Mouse (Mus musculus) adrenal gland, postnatal 10 days (tissue): ENCODE data around the gene Peg12. TPM values are rescaled to one million over a fixed set of nuclear protein-coding genes. Genes with fewer than 3 reads are reported as not detected.

Experiments
- DNase-seq: peaks from one replicate; pipeline ENCODE4 v3.0.0; 2021; ENCODE audit warnings: mixed read lengths
- long read RNA-seq, 2 experiments: library from polyadenylated mRNA; stranded (forward); transcript quantifications; one replicate each; pipeline ENCODE4 v2.0.0; 2021
- total RNA-seq, 2 experiments: library from RNA; stranded (reverse); gene quantifications; 2 replicates each; pipeline ENCODE4 v1.2.3; 2021

Gene Peg12
- total RNA-seq: 1 to 10 TPM; 3.6 to 4.8 TPM
- long read RNA-seq, experiment 1, partial matches to known transcripts: 0 of 4 reads
- long read RNA-seq, experiment 1, other reads (novel, unspliced or antisense): 0 of 4 reads
- long read RNA-seq, experiment 2, partial matches to known transcripts: 0 of 1 reads
- long read RNA-seq, experiment 2, other reads (novel, unspliced or antisense): 0 of 1 reads

DNA sequence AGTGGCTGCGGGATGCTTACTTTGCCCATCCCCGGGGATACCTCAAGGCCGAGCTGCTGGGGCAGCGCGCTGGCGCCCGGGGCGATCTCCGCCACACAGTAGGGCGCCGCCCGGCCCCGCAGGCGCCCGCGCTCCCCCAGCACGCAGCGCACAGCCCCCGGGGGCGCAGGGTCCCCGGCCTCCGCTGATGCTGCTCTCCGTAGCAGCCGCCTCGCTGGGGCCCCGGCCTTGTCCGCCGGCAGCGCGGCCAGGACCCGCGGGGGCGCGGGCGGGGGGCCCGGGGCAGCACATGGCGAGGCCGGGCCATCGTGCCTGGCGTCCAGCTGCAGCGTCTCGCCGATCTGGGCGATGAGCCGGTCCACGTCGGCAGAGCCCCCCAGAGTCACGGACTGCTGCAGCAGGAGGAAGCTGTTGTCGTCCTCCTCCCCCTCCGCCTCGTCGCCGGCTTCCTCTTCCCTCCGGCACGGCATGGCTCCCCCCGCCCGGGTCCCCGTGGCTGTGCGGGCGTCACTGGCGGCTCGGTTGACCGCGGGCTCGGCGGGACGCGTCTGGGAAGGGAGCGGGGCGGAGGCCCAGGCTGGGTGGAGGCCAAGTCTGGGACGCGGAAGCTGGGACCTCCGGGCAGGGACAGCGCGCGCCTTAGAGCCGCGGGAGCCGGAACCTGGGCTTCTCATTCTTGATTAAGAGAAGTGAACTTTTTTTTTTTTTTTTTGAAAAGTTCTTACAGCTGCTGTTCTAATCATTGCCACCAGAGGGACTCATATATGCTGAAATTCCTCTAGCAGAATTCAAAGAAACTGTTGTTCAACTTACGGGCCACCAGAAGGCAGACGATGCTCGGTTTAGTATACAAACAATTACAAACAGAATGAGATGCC is at the start of gene Peg12:
TSS of gene Peg12 (minus strand) at position 633 of the 878 bp plus-strand sequence.
- DNase-seq: peak; percentile 59

DNA sequence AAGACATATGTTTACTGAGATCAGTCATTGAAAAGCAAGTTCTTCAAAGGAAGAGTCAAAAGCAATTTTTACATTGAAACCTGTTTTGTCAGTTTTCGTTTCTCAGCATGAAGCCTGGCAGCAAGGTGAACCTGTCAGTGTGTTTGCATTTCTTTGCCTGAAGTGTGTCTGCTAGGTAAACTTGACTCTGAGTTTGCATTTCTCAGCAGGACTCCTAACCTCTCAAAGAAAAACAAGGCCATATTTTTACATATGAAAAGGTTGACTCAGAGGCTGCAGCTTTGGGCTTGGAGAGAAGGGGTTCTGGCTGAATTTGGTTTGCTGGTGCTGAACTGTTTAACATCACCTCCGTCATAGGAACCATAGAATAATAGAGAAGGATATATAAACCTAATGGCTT is 21.8 kb upstream of the Peg12 start:
- no peak for DNase-seq

DNA sequence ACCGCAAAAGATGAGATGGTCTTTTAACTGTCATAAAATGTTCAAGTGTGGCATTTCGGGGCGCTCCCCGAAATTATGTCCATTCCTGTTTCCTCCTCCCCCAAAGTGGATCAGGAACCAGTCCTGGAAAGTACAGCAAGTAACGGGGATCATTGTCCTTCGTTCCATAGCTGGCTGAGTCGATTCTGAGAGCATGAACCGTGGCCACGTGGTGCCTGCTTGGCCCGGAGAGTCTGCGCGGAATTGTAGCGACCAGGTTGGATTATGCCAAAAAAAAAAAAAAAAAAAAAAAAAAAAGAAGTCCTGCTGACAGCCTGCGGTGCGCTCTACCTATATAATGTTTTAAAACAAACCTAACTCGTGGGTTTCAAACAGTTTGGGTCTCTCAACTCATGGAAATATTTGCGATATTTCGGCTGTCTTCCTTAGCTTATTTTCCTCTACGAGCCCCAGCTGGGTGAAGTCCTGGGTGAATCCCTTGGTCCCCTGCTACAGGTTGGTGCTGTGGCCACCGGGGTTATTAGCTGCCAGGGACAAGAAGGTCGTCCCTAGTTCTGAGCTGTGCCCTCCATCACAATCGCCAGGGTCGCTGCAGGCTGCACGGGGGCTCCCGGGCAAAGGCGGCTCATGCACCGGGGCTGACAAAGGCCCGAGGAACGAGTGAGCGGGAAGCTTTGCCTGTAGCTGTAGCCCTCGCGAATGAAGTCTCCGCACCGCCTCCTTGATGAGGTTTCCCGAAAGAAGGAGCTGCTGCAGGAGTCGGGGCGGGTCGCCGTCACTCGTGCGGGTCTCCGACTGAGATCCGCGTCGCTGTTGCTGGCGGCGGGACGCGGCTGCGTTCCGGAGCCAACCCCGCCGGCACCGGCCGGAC is 1.1 kb downstream of the Peg12 start:
- peak; percentile 22 for DNase-seq

DNA sequence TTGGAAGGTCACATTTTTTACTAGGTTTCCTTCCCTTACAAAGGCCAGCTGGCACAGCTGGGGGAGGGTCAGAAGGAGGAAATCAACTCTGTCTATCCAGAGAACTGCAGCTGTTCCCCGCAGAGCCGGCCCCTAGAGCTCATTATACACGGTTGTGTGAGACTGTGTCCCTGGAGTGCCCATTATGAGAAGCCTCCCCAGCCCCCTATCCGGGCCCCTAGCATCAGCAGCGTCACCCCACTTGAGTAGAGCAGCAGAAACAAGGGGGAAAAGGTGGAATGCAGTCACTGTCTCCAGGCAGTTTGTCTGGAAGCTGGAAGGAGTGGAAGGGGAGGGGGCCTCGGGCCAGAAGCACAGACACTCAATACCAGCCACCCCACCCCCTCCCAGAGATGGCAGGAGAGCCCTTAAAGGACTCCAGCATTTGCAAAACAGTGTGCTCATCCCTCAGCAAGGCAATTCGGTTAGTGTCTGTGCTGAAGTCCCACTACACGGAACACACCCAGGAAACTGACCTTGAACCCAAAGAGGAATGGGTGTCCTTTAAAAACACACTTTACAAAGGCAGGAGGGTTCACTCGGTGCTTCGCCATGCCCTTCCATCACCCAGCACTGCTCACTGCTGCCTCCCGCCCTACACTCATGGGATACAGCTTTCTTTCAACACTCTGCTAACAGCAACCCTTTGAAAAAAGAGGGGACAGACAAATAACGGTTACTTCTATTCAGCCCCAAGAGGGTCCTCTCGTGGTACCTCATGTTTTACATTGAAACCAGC is 1.9 kb downstream of the Peg12 start:
- DNase-seq: peak; percentile 3

DNA sequence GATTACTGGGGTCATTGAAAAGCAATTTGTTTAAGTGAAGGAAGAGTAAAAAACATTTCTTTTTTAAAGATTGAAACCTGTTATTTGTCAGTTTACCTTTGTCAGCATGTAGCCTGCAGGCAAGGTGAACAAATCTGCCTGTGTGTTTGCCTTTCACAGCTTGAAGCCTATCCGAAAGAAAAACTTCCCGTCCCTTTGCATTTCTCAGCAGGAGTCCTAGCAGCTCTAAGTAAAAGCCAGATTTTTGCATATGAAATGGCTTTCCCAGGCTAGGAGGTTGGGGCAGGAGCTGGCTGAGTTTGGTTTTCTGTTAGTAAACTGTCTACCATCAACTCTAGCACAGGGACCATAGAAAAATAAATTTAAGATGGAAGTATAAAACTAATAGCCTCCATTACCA is 12.0 kb downstream of the Peg12 start:
- no peak for DNase-seq

DNA sequence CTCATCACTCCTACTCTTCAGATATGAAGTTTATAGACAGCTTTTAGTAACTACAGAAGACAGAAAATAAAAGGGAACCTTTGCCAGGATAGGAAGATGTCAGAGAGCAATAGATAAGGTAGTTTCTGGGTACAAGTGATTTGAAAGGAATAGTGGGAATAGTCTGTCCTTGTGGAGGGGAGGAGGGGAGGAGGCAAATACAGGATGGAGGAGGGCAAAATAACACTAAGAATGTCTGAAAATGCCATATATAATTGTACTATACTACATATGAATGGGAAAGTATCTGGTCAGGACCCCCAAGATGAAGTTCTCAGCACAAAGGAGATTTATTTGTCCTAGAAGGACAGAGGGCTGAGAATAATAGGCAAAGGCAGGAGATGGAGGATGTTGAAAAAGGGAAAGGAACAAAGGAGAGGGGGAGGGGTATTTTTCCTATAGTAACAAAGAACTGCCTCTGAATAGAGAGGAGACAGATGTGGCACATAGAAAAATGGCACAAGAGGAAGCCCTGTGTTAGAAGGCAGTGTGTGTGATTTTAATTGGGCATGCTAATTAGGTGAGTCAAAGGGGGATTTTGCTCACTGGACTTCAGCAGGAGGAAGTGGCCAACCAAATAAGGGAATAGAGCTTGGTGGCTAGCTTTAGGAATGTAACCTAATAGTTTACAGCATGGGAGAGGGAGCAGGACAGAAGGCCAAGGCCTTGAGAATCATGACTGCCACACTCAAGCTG is 18.7 kb downstream of the Peg12 start:
- DNase-seq: no peak

DNA sequence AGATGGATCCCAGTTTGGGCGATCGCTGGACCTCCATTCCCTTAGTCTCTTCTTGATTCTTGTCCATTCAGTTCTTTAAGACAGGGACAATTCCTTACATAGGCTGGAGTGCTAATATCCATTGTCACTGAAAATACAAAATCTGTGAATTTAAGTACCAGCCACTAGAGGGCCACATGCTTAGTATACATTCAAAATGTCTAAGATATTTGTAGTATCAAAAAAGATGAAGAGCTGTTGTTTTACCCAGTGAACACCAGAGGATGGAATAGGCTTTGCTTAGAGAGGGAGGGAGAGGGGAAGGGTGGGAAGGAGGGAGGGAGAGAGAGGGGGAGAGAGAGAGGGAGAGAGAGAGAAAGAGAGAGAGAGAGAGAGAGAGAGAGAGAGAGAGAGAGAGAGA is 27.9 kb downstream of the Peg12 start:
- no peak for DNase-seq

DNA sequence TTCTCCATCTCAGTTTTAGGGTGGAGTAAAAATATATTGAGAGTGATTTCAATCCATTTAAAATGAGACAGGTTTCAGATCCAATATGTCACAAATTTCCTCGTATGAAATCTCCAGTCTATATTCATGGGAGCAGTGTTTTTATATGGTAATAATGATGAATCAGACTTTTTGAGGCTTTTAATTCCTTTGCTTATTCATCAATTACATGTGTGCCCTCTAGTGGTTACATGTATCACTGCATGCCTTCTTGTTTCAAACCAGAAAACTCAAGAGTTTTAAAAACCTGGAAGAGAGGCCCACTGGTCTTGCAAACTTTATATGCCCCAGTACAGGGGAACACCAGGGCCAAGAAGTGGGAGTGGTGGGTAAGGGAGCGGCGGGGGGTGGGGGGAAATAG is 31.1 kb downstream of the Peg12 start:
- no peak for DNase-seq

DNA sequence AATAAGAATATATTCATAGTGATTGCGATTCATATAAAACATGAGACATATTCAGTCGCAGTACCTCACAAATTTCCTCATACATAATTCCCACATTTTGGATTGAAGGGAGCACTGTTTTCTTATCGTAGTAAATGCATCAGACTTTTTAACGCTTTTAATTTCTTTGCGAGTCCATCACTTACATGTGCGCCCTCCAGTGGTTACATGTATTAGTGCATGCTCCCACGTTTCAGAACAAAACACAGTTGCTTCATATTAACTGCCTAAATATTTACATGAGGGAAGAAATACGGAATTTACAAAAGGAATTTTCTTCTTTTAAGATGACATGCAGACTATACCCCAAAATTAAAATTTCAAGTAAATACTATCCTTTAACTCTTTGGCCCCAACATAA is 36.0 kb downstream of the Peg12 start:
- DNase-seq: peak; percentile 48

DNA sequence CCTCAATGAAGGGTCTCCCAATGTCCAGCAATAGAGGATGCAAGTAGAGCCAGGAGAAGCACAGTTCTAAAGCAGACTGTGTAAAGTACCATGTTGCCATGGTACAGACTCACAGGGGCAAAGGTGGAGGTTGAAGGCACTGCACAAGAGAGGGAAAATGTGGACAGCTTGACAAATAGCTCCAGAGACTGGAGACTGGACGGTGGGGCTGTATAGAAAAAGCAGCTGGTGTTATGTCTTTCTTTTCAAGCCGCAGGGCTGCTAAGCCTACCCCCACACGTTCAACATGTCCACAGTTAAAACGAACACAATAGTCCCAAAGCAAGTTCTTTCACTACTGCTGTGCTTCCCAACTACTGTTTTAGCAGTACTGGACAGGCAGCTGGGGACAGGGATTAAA is 41.1 kb downstream of the Peg12 start:
- no peak for DNase-seq

DNA sequence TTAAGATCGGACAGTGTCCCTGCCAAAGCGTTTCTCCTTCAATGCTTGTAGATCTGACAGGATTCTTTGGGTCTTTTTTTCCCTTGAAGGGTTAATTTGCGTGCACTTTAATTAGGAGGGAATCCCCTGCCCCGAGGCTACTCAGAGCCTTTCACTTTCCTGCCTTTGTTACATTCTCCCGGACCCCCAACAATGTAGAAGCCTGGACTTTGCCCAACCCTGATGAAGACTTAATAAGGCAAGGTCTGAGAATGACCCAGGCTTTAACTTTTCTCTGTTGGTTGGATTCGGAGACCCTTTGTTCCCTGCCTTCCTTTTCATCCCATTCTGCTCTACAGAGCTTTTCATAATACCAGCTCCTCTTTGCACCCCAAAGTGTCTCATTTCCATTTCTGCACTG is 43.7 kb downstream of the Peg12 start:
- no peak for DNase-seq

DNA sequence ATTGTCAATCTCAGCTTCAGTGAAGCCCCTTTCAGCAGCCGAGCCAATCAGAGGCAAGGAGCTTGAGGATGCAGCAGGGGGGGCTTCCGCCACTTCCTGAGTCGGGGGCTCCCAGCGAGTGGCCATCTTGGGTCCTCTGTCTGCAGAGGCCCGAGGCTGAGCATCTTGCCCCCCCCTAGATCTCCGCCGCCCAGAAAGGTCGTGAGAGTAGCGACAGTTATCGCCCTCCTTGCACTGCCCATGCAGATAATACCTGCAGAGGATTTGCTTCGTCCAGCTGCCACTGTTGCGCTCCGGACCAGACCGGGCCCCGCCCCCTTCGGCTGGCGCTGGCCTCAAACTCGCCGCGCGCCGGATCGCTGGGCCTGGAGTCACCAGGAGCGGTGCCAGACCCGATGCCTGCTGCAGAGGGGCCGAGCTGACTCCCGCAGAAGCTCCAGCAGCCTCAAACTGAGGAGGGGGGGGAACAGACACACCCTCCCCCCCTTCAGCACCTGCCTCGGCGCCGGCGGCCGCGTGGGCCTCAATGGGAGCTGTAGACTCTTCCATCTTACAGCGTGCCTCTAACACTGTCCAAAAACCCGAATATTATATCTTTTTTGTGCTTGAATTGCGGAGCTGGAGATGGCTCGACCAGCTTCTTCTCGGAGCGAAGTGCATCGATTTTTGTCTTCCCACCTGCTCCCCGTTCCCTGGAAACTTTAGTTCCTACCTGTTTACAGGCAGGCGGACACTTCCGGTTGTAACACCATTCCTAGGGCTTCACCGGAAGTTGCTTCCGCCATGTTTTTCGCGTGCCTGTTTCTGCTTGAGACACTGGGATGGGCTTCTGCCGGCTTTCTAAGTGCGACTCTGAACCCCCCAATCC is 44.6 kb downstream of the Peg12 start, which contains the start of gene Mkrn3:
TSS of gene Mkrn3 (minus strand) at position 647 of the 868 bp plus-strand sequence.
- DNase-seq: peak; percentile 84

DNA sequence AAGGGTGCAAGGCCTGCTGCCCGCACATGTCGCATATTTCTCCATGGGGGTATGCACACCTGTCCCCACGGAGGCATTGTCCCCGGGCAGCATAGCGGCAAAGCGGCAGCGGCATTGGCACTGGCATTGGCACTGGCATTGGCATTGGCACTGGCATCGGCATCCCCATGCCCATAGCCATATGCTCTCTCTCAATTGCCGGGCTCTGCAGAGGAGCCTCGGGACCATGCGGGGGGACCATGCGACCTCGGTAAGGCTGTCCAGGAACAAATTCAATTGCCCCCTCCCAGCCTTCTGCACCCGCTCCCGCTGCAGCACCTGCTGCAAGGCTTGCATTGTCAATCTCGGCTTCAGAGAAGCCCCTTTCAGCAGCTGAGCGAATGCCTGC is 45.2 kb downstream of the Peg12 start:
- DNase-seq: peak; percentile 1

DNA sequence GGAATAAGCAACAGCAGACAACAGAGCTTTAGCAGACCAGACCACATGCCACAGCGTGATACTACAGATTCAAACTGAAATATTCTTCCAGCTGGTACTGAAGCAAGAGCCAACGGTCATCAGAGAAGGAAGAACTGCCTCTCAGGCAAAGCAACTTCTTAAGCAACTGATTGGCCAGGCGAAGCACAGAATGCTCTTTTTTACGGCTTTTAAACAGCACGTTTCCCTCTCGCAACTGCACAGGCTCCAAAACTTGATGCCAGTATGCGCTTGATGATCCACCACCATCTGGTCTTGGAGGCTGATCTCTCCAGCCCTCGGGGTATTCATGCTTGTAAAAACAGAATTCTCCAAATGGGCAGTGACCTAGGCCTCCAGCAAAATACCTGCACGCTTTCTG is 46.0 kb downstream of the Peg12 start:
- DNase-seq: no peak

DNA sequence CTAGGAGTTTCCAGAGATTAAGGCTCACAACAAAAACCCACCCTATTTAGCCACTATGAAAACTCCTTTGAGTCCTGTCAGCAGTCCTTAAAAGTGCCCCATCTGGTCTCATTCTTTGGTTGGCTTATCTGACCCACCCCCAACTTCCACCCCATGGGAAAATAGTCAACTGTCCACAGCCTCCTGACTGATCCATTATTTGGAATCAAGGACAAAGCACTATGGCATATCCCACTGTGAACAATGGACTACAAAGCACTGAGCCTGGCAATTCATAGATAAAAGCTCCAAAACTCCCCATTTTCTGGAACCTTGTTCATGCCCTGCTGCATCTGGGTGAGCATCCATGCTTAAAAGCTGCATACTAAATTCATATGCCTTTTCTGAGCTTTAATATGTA is 48.1 kb downstream of the Peg12 start:
- no peak for DNase-seq

DNA sequence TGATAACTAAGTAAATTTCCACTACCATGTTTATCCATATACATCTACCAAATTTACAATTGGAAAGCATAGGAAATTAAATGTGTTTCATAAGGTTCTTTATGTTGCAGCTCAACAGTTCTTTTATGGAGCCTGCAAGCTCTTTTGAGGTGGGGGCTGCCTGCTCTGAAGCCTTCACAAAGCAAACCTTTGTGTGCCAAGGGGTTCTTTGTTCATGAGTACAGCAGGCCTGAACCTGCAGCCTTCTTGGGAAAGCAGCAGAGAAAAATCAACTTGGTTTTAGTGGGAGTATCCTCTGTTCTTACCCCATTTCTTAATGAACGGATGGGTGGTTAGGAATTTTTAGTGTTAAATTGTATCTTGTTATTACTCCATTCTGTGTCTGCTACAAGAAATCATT is 49.1 kb downstream of the Peg12 start:
- no peak for DNase-seq
